Mouse (Mus musculus): ENCODE results near the gene Fa2h.
A peak's percentile ranks its signal among the peaks of the same experiment; 100 is the strongest.

Gene Fa2h

DNA sequence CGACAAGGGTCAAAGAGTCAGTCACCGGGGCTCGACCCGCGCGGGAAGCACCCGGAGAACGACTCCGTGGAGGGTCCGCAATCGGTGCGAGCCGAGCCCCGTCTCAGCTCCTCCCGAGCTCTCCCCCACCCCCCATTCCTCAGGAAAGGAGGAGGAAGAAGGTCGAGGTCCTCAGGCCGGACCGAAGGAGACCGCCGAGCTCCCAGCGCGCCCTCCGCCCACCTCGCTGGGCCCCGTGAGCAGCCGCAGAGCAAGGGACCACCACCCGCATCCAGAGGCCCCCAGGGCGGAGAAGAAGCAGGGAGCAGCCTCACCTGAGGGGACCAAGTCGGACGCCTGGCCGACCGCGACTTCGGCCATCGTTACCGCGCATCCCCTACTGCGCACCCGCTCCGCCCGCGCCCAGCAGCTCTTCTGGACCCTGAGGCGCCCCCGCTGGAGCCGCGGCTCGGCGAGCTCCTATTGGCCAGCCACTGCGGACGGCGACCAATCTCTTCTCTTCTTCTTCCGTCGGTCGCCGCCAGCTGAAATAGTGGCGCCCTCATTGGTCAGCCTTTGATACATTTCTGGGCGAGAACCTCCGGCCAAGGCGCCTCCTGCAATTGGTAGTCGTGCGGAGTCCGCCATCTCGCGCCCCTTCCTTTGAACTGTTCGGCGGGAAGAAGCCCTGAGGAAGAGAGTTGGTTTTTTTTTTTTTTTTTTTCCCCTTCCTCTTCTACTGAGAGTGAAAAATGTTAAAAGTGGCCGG, 93.6 kb downstream of the Fa2h start, which contains the start of gene Rfwd3:
TSS of gene Rfwd3 (minus strand) at position 402 of the 748 bp plus-strand sequence.
- peak; percentile 96 for DNase-seq (ENCODE audit: extremely low read depth, low read depth)

DNA sequence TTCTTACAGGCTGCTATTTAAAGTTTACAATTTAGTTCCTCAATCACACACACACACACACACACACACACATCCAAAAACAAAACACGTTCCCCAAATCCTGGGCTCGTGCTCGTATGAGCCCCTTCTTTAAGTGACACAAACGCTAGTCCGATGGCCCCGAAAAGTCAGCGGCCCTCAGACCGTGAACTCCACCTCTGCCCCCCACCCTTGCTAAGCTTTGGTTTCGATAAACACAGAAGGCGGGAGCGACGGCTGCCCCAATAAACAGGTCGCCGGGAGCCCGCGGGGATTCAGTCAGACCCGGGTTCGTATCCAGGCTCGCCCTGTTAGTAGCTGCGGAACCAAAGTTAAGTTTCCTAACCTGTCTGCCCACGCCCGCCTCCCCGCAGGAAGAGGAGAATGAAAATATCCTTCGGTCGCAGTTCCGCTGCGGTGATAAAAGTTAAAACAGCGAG, 94.2 kb downstream of the Fa2h start:
- peak; percentile 66 for DNase-seq (ENCODE audit: extremely low read depth, low read depth)

DNA sequence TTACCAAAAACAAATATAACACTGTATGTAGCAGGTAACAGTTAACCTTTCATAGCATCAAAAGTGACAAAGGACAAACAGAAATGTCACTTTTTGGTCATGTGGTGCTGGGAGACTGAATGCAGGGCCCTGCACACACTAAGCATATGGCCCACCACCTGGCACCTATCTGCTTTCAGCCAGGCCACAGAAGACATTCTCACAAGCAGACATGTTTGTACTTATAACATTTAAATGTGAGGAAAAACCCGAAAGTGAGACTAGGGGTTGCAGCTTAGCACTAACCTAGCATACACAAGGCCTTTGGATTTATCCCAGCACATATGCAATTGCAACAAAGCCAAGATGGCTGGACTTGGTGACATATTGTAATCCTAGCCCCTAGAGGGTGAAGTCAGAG, 95.6 kb downstream of the Fa2h start:
- DNase-seq (ENCODE audit: extremely low read depth, low read depth): no peak
